Mouse (Mus musculus) forebrain, embryonic 14.5 days (tissue): ENCODE data around the gene Nbeal1. TPM values are rescaled to one million over a fixed set of nuclear protein-coding genes. Genes with fewer than 3 reads are reported as not detected.
A peak's percentile ranks its signal among the peaks of the same experiment; 100 is the strongest.

ENCODE experiments used
- ATAC-seq: fragments of 200-750 bp; cut with Nextera tagmentation; 2 replicates; pipeline ENCODE4 v1.8.0; 2017; ENCODE audit warnings: mild to moderate bottlenecking, moderate library complexity
- DNase-seq: peaks from one replicate; pipeline ENCODE4 v3.0.0-alpha.2; 2015; ENCODE audit warnings: low spot score
- H3K27ac ChIP-seq: fragments of 300-500 bp; sonication (generic); 2 replicates; pipeline ENCODE4 v1.5.1; 2014; ENCODE audit warnings: low read depth, mild to moderate bottlenecking, control low read depth, low read length, moderate library complexity
- H3K27me3 ChIP-seq: fragments of 300-500 bp; sonication (generic); replicated peaks from 2 replicates; pipeline ENCODE4 v1.6.1; 2014; ENCODE audit warnings: low read length, control low read depth, mixed read lengths; ENCODE audit not compliant: control insufficient read depth, insufficient read depth
- H3K36me3 ChIP-seq: fragments of 300-500 bp; sonication (generic); 2 replicates; pipeline ENCODE4 v1.6.1; 2014; ENCODE audit warnings: low read length, control low read depth; ENCODE audit not compliant: control insufficient read depth, insufficient read depth
- H3K4me1 ChIP-seq: fragments of 300-500 bp; sonication (generic); 2 replicates; pipeline ENCODE4 v1.6.1; 2014; ENCODE audit warnings: antibody characterized with exemption, low read length, control low read depth; ENCODE audit not compliant: control insufficient read depth, insufficient read depth
- H3K4me2 ChIP-seq: fragments of 300-500 bp; sonication (generic); 2 replicates; pipeline ENCODE4 v1.6.1; 2014; ENCODE audit warnings: mild to moderate bottlenecking, control low read depth, low read length
- H3K4me3 ChIP-seq: fragments of 300-500 bp; sonication (generic); 2 replicates; pipeline ENCODE4 v1.5.1; 2014; ENCODE audit warnings: low read depth, low read length, control low read depth
- H3K9ac ChIP-seq: fragments of 300-500 bp; sonication (generic); 2 replicates; pipeline ENCODE4 v1.6.1; 2014; ENCODE audit warnings: mild to moderate bottlenecking, low read length, control low read depth, moderate library complexity
- H3K9me3 ChIP-seq: fragments of 300-500 bp; sonication (generic); replicated peaks from 2 replicates; pipeline ENCODE4 v1.6.1; 2016; ENCODE audit warnings: low read length, control low read depth, mixed read lengths; ENCODE audit not compliant: control insufficient read depth
- WGBS: fragments of 180-500 bp; shearing (Covaris S2); extraction: QIAGEN DNeasy Blood & Tissue Kit; methylation state at CpG from one replicate; pipeline ENCODE4 v1.1.7; 2014; 5-methylcytosine and 5-hydroxymethylcytosine counted together
- polyA plus RNA-seq: library from polyadenylated mRNA; unstranded; fragments of >200 nt; fragmentation: Nextera tagmentation; extraction: Ambion mirVana; gene quantifications from 2 replicates; pipeline ENCODE4 v1.2.1, GENCODE M21; 2014

The Nbeal1 gene
- polyA plus RNA-seq = 6.5 and 9.4 TPM in 2 replicates

DNA sequence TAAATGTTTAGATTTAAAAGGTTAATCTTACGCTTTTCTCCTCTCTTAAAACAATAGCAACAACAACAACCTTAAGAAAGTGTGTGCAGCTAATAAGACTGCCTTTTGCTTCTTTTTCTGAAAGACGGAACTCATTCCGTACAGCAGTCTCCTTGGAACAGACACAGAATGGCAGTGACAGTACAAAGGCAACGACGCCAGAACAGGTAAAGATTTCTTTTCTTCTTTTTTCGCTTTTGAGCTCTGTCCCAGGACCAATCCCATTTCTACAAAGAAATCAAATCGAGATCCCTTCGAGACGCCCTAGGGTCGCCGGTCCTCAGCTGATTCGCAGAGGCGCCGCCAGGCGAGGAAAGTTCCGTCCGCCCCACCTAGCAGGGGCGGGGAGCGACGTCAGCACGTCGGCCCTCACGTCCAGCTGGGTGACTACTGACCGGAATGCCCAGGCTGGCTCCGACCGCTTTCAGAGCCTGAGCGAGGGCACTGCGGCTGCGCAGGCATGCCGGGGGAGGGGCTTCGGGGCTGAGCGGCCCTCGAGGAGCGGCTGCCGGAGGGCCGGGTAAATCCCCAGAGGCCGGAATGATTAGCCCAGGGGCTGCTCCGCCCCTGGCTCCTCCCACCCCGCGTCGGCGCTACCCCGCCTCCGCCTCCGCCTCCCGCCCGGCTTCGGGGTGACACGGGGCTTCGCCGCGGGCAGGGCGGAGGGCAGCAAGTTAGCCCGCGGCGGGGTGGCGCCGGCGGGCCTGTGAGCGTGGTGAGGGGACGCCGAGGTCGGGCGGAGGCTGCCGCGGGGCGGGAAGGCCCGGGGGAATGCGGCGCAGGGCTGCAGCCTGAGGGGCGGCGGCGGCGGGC lies at the start of gene Nbeal1:
TSS of gene Nbeal1 (plus strand) at position 668 of the 852 bp plus-strand sequence.
- no peaks in the 10 kb centered on the region for H3K27me3 ChIP-seq
- peak within 1 kb of the TSS; percentile 86 for H3K4me3 ChIP-seq
- WGBS = under 1% methylated on average over 71 of the region's 74 CpGs
- H3K4me2 ChIP-seq = peak within 1 kb of the TSS; percentile 71
- peak within 1 kb of the TSS; percentile 90 for H3K27ac ChIP-seq
- no peaks in the 10 kb centered on the region for H3K36me3 ChIP-seq
- DNase-seq (peak; percentile 98), ATAC-seq (peak; percentile 98)
- H3K9ac ChIP-seq = peak within 1 kb of the TSS; percentile 81
- peaks cover 7% of the 10 kb centered on the region for H3K4me1 ChIP-seq
- no peaks in the 10 kb centered on the region for H3K9me3 ChIP-seq

DNA sequence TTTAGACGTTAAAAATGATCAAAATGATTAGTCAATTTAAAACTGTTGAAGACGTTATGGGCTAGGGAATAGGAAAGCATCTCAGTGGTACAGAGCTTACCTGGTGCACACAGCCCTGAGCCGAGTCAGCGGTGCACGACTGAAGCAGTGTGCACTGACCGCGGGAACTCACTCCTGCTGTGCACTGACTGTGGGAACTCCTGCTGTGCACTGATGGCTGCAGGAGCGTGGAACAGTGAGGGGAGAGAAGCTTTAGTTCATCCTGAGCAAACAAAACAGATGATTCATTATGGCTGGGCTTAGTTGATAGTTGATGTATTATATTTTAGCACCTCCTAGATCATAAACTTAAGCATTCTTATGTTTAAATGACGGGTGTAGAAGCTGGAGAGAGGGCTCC lies 43.1 kb upstream of the Nbeal1 start:
- WGBS = 24% methylated on average over 9 of the region's 9 CpGs
- no peaks in the 10 kb centered on the region for H3K4me1 ChIP-seq
- no peak overlapping the region for H3K4me3 ChIP-seq
- no peaks in the 10 kb centered on the region for H3K27me3 ChIP-seq
- no peaks in the 10 kb centered on the region for H3K9me3 ChIP-seq
- H3K4me2 ChIP-seq = no peak overlapping the region
- no peak overlapping the region for H3K9ac ChIP-seq
- ATAC-seq = no peak
- DNase-seq = no peak
- no peak overlapping the region for H3K27ac ChIP-seq
- H3K36me3 ChIP-seq = no peaks in the 10 kb centered on the region

GRCm38 (mm10) chr1:60152700-60153099 lies 27.7 kb upstream of the Nbeal1 start:
- Histone ChIP-seq H3K9me3 (no peaks in the 10 kb centered on the region), H3K27ac (no peak overlapping the region), H3K9ac (no peak overlapping the region), H3K4me2 (no peak overlapping the region), H3K36me3 (no peaks in the 10 kb centered on the region), H3K4me1 (no peaks in the 10 kb centered on the region), H3K27me3 (no peaks in the 10 kb centered on the region), H3K4me3 (no peak overlapping the region)
- 67% methylated on average over 5 of the region's 5 CpGs for WGBS
- ATAC-seq (no peak), DNase-seq (peak; percentile 6)

GRCm38 (mm10) chr1:60156651-60157050 lies 23.7 kb upstream of the Nbeal1 start:
- DNase-seq = no peak
- Histone ChIP-seq H3K9me3 (no peaks in the 10 kb centered on the region), H3K4me2 (no peak overlapping the region), H3K27ac (no peak overlapping the region), H3K36me3 (no peaks in the 10 kb centered on the region), H3K27me3 (no peaks in the 10 kb centered on the region), H3K4me3 (no peak overlapping the region), H3K4me1 (no peaks in the 10 kb centered on the region), H3K9ac (no peak overlapping the region)
- no peak for ATAC-seq
- WGBS = 85% methylated on average over 7 of the region's 7 CpGs

GRCm38 (mm10) chr1:60158411-60158810 lies 22.0 kb upstream of the Nbeal1 start:
- DNase-seq = peak; percentile 16
- H3K4me3 ChIP-seq = no peak overlapping the region
- H3K27me3 ChIP-seq = no peaks in the 10 kb centered on the region
- 75% methylated on average over 3 of the region's 3 CpGs for WGBS
- H3K27ac ChIP-seq = no peak overlapping the region
- no peaks in the 10 kb centered on the region for H3K9me3 ChIP-seq
- no peak for ATAC-seq
- H3K9ac ChIP-seq = no peak overlapping the region
- H3K4me1 ChIP-seq = no peaks in the 10 kb centered on the region
- H3K4me2 ChIP-seq = no peak overlapping the region
- no peaks in the 10 kb centered on the region for H3K36me3 ChIP-seq

DNA sequence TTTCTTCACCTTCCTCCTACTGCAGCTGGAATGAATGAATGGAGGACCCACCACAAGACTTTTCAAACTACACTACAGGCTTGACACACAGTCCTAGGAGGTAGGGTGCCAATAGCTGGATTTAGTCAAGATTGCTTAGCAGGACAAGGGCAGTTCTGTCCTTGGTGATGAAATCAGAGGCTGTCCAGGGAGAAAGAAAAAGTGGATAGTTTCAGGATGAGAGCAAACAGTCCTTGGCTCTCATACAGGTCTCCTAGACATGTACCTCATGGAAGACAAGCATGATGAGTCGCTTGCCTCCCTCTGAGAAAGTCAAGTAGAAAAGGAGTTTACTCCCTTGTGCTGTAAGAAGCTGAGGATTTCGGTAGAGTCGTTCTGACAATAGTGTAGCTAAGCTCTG lies 16.7 kb upstream of the Nbeal1 start:
- ATAC-seq (no peak), DNase-seq (no peak)
- whole genome bisulfite sequencing = 94% methylated on average over 3 of the region's 3 CpGs

GRCm38 (mm10) chr1:60169626-60170025 lies 10.8 kb upstream of the Nbeal1 start:
- no peak overlapping the region for H3K4me3 ChIP-seq
- H3K27ac ChIP-seq = no peak overlapping the region
- no peaks in the 10 kb centered on the region for H3K4me1 ChIP-seq
- 85% methylated on average over 2 of the region's 2 CpGs for WGBS
- H3K4me2 ChIP-seq = no peak overlapping the region
- H3K36me3 ChIP-seq = no peaks in the 10 kb centered on the region
- no peaks in the 10 kb centered on the region for H3K9me3 ChIP-seq
- no peak for ATAC-seq
- no peak overlapping the region for H3K9ac ChIP-seq
- no peaks in the 10 kb centered on the region for H3K27me3 ChIP-seq
- no peak for DNase-seq

More for the DNA sequence above, 16.7 kb upstream of the Nbeal1 start:
- H3K9ac ChIP-seq = no peak overlapping the region
- no peak overlapping the region for H3K4me2 ChIP-seq
- H3K4me3 ChIP-seq = no peak overlapping the region
- H3K9me3 ChIP-seq = no peaks in the 10 kb centered on the region
- no peak overlapping the region for H3K27ac ChIP-seq
- H3K4me1 ChIP-seq = no peaks in the 10 kb centered on the region
- H3K27me3 ChIP-seq = no peaks in the 10 kb centered on the region
- H3K36me3 ChIP-seq = no peaks in the 10 kb centered on the region

DNA sequence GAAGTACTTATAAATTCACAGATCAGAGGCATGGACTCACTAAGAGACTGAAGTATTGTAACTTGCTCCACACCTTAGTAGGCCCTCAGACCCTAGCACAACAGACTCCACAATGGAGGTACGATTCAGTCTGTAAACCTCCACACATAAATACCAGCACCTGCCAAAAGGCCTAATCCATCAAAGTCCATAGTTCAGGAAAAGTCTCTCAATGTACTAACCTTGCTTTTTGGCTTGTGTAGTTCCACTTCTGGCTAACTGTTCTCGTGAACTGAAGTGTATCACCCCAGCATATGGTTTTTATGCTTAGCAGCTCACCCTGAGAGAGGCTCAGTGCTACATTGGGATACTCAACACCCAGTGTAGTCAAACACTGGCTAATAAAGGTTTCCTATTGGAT lies 10.1 kb upstream of the Nbeal1 start:
- Histone ChIP-seq H3K4me1 (no peaks in the 10 kb centered on the region), H3K4me3 (no peak overlapping the region), H3K9me3 (no peaks in the 10 kb centered on the region), H3K27ac (no peak overlapping the region), H3K4me2 (no peak overlapping the region), H3K27me3 (no peaks in the 10 kb centered on the region), H3K9ac (no peak overlapping the region), H3K36me3 (no peaks in the 10 kb centered on the region)
- 86% methylated on average over 2 of the region's 2 CpGs for WGBS
- ATAC-seq = no peak
- no peak for DNase-seq

GRCm38 (mm10) chr1:60173119-60173518 lies 7.3 kb upstream of the Nbeal1 start:
- Histone ChIP-seq H3K4me2 (no peak overlapping the region), H3K4me1 (no peaks in the 10 kb centered on the region), H3K4me3 (no peak overlapping the region), H3K27ac (no peak overlapping the region), H3K36me3 (no peaks in the 10 kb centered on the region), H3K9me3 (no peaks in the 10 kb centered on the region), H3K27me3 (no peaks in the 10 kb centered on the region), H3K9ac (no peak overlapping the region)
- no peak for DNase-seq
- 84% methylated on average over 3 of the region's 3 CpGs for WGBS
- no peak for ATAC-seq
